Mouse (Mus musculus): Measurements from ENCODE around the gene Pde7b.

DNA sequence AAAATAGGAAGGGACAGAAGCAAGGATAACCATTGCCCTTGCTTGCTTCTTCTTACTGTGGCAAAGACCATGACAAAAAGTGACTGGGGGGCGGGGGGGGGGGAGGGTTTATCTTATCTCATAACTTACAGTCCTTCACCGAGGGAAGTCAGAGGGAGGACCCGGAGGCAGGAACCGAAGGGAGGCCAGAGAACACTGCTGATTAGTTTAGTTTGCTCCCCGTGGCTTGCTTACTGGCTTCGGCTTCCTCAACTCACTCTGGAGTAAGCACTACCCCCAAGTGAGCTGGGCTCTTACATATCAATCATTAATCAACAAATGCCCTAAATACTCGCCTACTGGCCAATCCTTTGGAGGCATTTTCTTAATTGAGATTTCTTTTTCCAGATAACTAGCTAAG, 304.6 kb downstream of the Pde7b start:
- no peak for TF ChIP-seq CTCF (IDR thresholded peaks at IDR 0.05; ENCODE audit: borderline replicate concordance, control insufficient read depth, extremely low read depth, insufficient read depth, low read length, poor library complexity)
- no peak for TF ChIP-seq POLR2A (IDR thresholded peaks at IDR 0.05; ENCODE audit: control insufficient read depth, extremely low read depth, insufficient read depth, low read length, poor library complexity)

Measured in thymus, adult 2 months (tissue).